Mouse (Mus musculus) heart, embryonic 12.5 days (tissue): ENCODE results near the gene Crabp2. TPM values are rescaled to one million over a fixed set of nuclear protein-coding genes. Genes with fewer than 3 reads are reported as not detected.
A peak's percentile ranks its signal among the peaks of the same experiment; 100 is the strongest.

Experiments used
- ATAC-seq: fragments of 200-750 bp; cut with Nextera tagmentation; 2 replicates; pipeline ENCODE4 v1.8.0; 2017; ENCODE audit warnings: moderate TSS enrichment, moderate library complexity; ENCODE audit not compliant: insufficient number of reproducible peaks, low FRiP score
- H3K27ac ChIP-seq: fragments of 300-500 bp; sonication (generic); 2 replicates; pipeline ENCODE4 v1.5.1; 2016; ENCODE audit warnings: mild to moderate bottlenecking, moderate library complexity; ENCODE audit not compliant: poor library complexity, severe bottlenecking
- H3K27me3 ChIP-seq: fragments of 300-500 bp; sonication (generic); replicated peaks from 2 replicates; pipeline ENCODE4 v1.6.1; 2016; ENCODE audit warnings: mild to moderate bottlenecking, moderate library complexity
- H3K36me3 ChIP-seq: fragments of 300-500 bp; sonication (generic); 2 replicates; pipeline ENCODE4 v1.6.1; 2016; ENCODE audit warnings: mild to moderate bottlenecking, moderate library complexity
- H3K4me1 ChIP-seq: fragments of 300-500 bp; sonication (generic); replicated peaks from 2 replicates; pipeline ENCODE4 v1.6.1; 2016; ENCODE audit warnings: mild to moderate bottlenecking
- H3K4me2 ChIP-seq: fragments of 300-500 bp; sonication (generic); 2 replicates; pipeline ENCODE4 v1.6.1; 2016; ENCODE audit warnings: mild to moderate bottlenecking, moderate library complexity
- H3K4me3 ChIP-seq: fragments of 300-500 bp; sonication (generic); 2 replicates; pipeline ENCODE4 v1.5.1; 2016; ENCODE audit warnings: mild to moderate bottlenecking
- H3K9ac ChIP-seq: fragments of 300-500 bp; sonication (generic); 2 replicates; pipeline ENCODE4 v1.6.1; 2016; ENCODE audit warnings: mild to moderate bottlenecking, moderate library complexity
- H3K9me3 ChIP-seq: fragments of 300-500 bp; sonication (generic); replicated peaks from 2 replicates; pipeline ENCODE4 v1.6.1; 2016; ENCODE audit warnings: mild to moderate bottlenecking, moderate library complexity
- WGBS: fragments of 180-500 bp; shearing (Covaris S2); methylation state at CpG from one replicate; pipeline ENCODE4 v1.1.7; 2016; 5-methylcytosine and 5-hydroxymethylcytosine counted together
- polyA plus RNA-seq: library from polyadenylated mRNA; unstranded; fragments of >200 nt; fragmentation: Nextera tagmentation; extraction: Ambion mirVana; gene quantifications from 2 replicates; pipeline ENCODE4 v1.2.1, GENCODE M21; 2016

The Crabp2 gene
- polyA plus RNA-seq, 1 experiment from 2014 or later: 8.0 TPM

- WGBS: under 1% methylated on average over 39 of the region's 39 CpGs
- peaks cover 22% of the 10 kb centered on the region for H3K4me1 ChIP-seq
These were observed 51.7 kb downstream of the Crabp2 start, which contains the start of gene Bcan for GRCm38 (mm10) chr3:88000181-88000580. Bcan (minus strand) TSS chr3:88000230.

GRCm38 (mm10) chr3:88000816-88001595 is 52.5 kb downstream of the Crabp2 start:
- Histone ChIP-seq H3K4me3 (no peak overlapping the region), H3K4me1 (peaks cover 22% of the 10 kb centered on the region), H3K9me3 (peaks cover 6% of the 10 kb centered on the region), H3K27me3 (peaks cover 93% of the 10 kb centered on the region), H3K27ac (no peak overlapping the region), H3K9ac (no peak overlapping the region), H3K4me2 (peak overlapping the region; percentile 70; the same call in 1 of the 2 replicates), H3K36me3 (no peaks in the 10 kb centered on the region)
- WGBS: 10% methylated on average over 11 of the region's 11 CpGs
- ATAC-seq: no peak

More at GRCm38 (mm10) chr3:88000181-88000580, 51.7 kb downstream of the Crabp2 start, which contains the start of gene Bcan:
- ATAC-seq: no peak
- peak within 1 kb of the TSS; percentile 44; the same call in 1 of the 2 replicates for H3K9ac ChIP-seq
- peak within 1 kb of the TSS; percentile 70 for H3K4me2 ChIP-seq
- H3K4me3 ChIP-seq: peak within 1 kb of the TSS; percentile 49
- H3K36me3 ChIP-seq: no peaks in the 10 kb centered on the region
- 0 out of 2 replicates have a peak, but pooled peaks cover 4% of the 10 kb centered on the region for H3K9me3 ChIP-seq
- no peak within 1 kb of the TSS for H3K27ac ChIP-seq
- H3K27me3 ChIP-seq: peaks cover 93% of the 10 kb centered on the region

- Histone ChIP-seq H3K9me3 (peaks cover 9% of the 10 kb centered on the region), H3K9ac (no peak overlapping the region), H3K4me2 (no peak overlapping the region), H3K4me3 (no peak overlapping the region), H3K4me1 (peaks cover 15% of the 10 kb centered on the region), H3K27me3 (peaks cover 79% of the 10 kb centered on the region), H3K27ac (no peak overlapping the region), H3K36me3 (no peaks in the 10 kb centered on the region)
- ATAC-seq: no peak
- WGBS: 2% methylated on average over 17 of the region's 17 CpGs
These were observed 54.0 kb downstream of the Crabp2 start for GRCm38 (mm10) chr3:88002291-88002976.

Other genes starting within 250 kb of the Crabp2 start
- gene Lrrc71, start 200.0 kb upstream of the Crabp2 start, polyA plus RNA-seq: 0.30 and 0.46 TPM in 2 replicates
- 0.26 and 0.30 TPM in 2 replicates for gene Ntrk1, start 153.5 kb upstream of the Crabp2 start, polyA plus RNA-seq
- gene Insrr, start 151.7 kb upstream of the Crabp2 start, polyA plus RNA-seq: 0.21 TPM in 1 of 2 replicates, not detected in the other
- gene Pear1, start 124.4 kb upstream of the Crabp2 start, polyA plus RNA-seq: 15.7 and 16.1 TPM in 2 replicates
- gene Sh2d2a, start 101.9 kb upstream of the Crabp2 start, polyA plus RNA-seq: 0.15 TPM in 1 of 2 replicates, not detected in the other
- gene Prcc, start 63.1 kb upstream of the Crabp2 start, polyA plus RNA-seq: 11.2 and 11.5 TPM in 2 replicates
- 175 and 177 TPM in 2 replicates for gene Hdgf, start 42.3 kb upstream of the Crabp2 start, polyA plus RNA-seq
- 62.9 and 65.2 TPM in 2 replicates for gene Mrpl24, start 29.2 kb upstream of the Crabp2 start, polyA plus RNA-seq
- 36.4 and 38.3 TPM in 2 replicates for gene Isg20l2, start 18.4 kb upstream of the Crabp2 start, polyA plus RNA-seq
- gene Rrnad1, start 17.9 kb upstream of the Crabp2 start, polyA plus RNA-seq: 13.6 and 14.1 TPM in 2 replicates
- 33.0 and 34.6 TPM in 2 replicates for gene Nes, start 22.4 kb downstream of the Crabp2 start, polyA plus RNA-seq
- gene Bcan, start 51.6 kb downstream of the Crabp2 start, polyA plus RNA-seq: 0.09 and 0.15 TPM in 2 replicates
- gene Hapln2, start 78.9 kb downstream of the Crabp2 start, polyA plus RNA-seq: 0.08 and 0.17 TPM in 2 replicates
- 19.2 and 19.7 TPM in 2 replicates for gene Gpatch4, start 94.4 kb downstream of the Crabp2 start, polyA plus RNA-seq
- 137 and 139 TPM in 2 replicates for gene Naxe, start 109.8 kb downstream of the Crabp2 start, polyA plus RNA-seq
- not detected in 2 replicates for gene Ttc24, start 129.6 kb downstream of the Crabp2 start, polyA plus RNA-seq
- 32.3 and 36.8 TPM in 2 replicates for gene Iqgap3, start 133.3 kb downstream of the Crabp2 start, polyA plus RNA-seq
- 53.5 and 56.6 TPM in 2 replicates for gene Mef2d, start 193.7 kb downstream of the Crabp2 start, polyA plus RNA-seq